Mouse (Mus musculus): Measurements from ENCODE around the gene Nrg4.

Gene Nrg4

DNA sequence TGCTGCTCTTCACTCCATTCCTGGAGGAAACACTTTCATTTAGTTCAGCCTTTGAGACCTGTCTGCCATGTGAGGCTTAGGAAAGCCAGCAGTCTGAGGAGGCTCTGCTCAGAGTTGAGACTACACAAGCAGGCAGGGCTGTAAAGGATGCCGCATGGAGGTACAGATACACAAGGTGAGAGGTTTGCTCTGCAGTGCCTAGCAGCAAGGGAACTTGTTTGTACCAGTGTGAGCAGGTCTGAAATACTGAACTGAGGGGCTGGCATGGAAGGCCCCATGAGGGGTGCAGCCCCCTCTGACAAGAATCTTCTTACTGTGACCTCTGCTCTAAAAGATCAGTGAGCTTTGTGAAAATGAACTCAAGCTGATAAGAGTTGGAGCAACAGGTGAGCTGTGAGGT is 113.2 kb downstream of the Nrg4 start:
- WGBS: 100% methylated on average over 1 of the region's 1 CpGs

DNA sequence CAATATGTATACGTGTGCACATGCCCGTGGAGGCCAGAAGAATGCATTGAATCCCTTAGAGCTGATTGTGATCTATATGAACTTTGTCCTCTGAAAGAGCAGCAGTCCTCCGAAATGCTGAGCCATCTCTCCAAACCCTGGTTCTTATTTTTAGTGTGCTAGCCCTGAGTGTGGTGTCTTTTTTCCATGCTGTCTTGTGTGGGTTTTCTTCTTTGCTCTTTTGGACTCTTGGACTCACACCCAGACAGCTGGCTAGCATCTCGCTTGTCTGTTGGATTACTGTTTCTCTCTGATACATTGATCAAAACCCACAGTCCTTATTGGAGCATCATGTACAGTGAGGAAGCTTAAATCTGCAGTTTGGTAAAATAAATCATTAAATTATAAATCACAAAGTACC is 115.0 kb downstream of the Nrg4 start:
- 57% methylated on average over 4 of the region's 4 CpGs for WGBS

DNA sequence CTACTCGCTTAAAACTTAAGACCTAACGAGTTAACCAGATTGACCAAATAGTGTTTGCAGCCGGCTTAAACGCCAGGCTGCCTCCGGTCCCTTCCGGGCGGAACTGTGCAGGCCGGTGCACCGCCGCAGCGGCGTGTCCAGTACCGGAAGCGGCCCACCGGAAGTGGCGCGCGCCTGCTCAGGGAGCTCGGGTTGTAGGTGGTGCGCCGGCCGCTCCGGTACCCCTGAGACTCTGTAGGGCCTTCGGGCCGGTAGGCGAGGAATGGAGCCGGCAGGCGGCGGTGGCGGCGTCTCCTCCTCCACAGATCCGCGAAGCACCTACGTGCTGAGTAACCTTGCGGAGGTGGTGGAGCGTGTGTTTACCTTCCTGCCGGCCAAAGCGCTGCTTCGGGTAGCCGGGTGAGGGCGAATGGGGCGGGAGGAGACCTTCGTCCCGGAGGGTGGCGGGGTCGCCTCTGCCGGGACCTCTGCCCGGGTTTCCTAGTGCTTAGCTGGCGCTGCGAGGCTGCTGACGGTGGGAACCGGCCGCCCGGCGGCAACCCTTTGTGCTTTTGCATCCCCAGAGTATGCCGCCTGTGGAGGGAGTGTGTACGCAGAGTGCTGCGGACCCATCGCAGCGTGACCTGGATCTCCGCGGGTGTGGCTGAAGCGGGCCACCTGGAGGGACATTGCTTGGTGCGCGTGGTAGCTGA is 117.7 kb downstream of the Nrg4 start, which contains the start of gene Fbxo22:
Gene Fbxo22, plus strand, starts transcription at position 136 of the 692 bp plus-strand sequence.
- WGBS: under 1% methylated on average over 65 of the region's 65 CpGs

DNA sequence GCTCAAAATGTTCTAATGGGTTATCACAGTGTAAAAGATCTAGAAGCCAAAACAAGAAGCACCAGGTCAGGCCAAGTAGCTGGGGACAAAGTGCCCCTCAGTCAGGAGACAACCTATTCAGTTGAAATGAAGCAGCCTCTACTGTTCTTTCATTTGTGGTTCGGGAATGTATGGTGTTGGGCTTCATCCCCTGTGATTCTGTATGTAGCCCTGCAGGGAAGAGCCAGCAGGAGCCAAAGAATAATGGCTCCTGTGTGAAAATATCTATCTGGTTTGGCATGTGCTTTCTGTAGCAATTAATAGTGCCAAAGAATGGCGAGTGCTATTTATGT is 118.2 kb downstream of the Nrg4 start:
- 1% methylated on average over 2 of the region's 2 CpGs for WGBS

- 46% methylated on average over 2 of the region's 2 CpGs for WGBS
Observed at GRCm38 (mm10) chr9:55199348-55199747, 127.3 kb downstream of the Nrg4 start.

- WGBS: 49% methylated on average over 1 of the region's 1 CpGs
Observed at GRCm38 (mm10) chr9:55198260-55198659, 128.4 kb downstream of the Nrg4 start.

DNA sequence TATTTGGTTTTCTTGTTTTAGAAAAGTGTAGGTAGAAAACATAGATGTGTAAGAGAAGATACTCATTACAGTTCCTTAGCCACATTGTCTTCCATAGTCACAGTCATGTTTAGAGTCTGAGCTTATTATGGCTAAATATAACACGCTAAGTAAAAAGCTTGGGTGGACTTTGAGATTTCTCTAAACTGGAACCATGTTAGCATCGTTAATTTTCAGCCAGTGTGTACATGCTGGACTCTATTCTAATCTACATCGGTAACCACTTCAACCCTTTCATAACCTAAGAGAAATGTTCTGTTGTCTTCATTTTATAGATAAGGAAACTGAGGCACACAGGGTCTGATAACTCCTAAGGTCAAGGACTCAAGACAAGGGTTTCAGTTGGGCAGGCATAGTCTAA is 130.8 kb downstream of the Nrg4 start:
- WGBS: 71% methylated on average over 3 of the region's 3 CpGs

DNA sequence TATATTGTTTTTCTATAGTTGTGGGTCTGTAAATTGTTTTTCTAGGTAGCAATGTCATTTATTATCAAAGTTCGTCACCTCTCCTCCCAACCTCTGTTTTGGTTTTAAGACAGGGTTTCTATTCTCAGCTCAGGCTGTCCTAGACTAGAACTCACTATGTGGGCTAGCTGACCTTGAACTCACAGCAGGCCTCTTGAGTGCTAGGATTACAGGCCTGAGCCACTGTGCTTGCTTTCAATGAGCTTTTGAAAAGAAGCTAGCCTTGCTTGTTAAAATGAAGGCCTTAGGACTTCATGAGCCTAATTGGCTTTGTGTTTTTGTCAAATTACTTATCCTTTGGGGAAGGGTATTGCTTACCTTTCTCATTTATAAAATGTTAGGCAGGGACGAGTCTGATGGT is 152.4 kb downstream of the Nrg4 start:
- WGBS: 80% methylated on average over 2 of the region's 2 CpGs

GRCm38 (mm10) chr9:55172195-55172685 is 154.4 kb downstream of the Nrg4 start:
- 77% methylated on average over 1 of the region's 1 CpGs for WGBS

GRCm38 (mm10) chr9:55170655-55171412 is 155.8 kb downstream of the Nrg4 start:
- 69% methylated on average over 7 of the region's 7 CpGs for WGBS
